Mouse (Mus musculus) liver, embryonic 14.5 days (tissue): Measurements from ENCODE around the gene Spef1.

Experiments
- CTCF ChIP-seq: IDR thresholded peaks from 2 replicates; pipeline ENCODE4 v1.5.1; 2016; ENCODE audit warnings: antibody characterized with exemption, low read depth, control low read depth
- EP300 ChIP-seq: IDR thresholded peaks from 2 replicates; pipeline ENCODE4 v1.6.1; 2016; ENCODE audit warnings: antibody characterized with exemption, low read depth

GRCm38 (mm10) chr2:131127161-131127730, 59.8 kb downstream of the Spef1 start, which contains the start of gene Hspa12b:
- no peak for TF ChIP-seq CTCF
- TF ChIP-seq EP300, result no peak
